Mouse (Mus musculus): ENCODE results near the gene 2010111I01Rik. TPM values are rescaled to one million over a fixed set of nuclear protein-coding genes. Genes with fewer than 3 reads are reported as not detected.

2010111I01Rik gene
- 101 TPM in 2 replicates for polyA plus RNA-seq (2015; fragmentation: Nextera tagmentation; extraction: Ambion mirVana)

DNA sequence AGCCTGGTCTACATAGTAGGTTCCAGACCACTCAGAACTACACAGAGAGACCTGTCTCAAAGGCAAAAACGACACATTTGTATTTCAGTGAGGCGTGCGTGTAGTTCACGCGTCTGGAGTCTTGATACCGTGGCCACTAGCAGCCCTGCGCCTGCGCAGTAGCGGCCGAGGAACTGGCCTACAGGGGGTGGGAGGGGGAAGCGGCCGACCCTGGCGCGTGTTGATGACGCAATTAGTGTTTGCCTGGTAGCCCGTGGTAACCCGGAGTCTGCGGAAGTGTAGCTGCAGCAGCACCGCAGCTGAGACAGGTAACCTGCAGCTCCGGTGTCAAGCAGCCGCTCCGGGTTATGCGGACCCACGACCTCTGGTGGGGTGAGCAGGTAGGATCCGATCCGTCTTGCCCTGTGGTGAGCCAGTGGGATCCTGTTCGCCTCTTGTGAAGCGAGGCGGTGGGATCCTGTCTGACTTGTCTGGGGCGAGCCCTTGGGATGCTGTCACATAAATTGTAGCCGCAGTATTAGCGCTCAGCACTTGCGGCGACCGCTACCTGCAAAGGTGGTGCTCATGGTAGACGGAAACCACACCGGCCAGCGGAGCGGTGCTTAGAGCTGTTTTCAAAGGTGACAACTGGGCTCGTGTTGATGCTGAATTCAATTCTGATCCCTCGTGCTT lies at the start of gene 2010111I01Rik:
2010111I01Rik (plus strand) TSS at position 254 of the 672 bp plus-strand sequence.
- WGBS: under 1% methylated on average over 41 of the region's 41 CpGs
- peak within 1 kb of the TSS; percentile 69 for H3K9ac ChIP-seq (ENCODE audit: low read length)
- no peaks in the 10 kb centered on the region for H3K4me1 ChIP-seq (replicated peaks; ENCODE audit: control insufficient read depth, insufficient read depth)
- ATAC-seq (ENCODE audit: low FRiP score, low TSS enrichment) (peak; percentile 97), DNase-seq (ENCODE audit: low spot score) (peak; percentile 98)
- no peaks in the 10 kb centered on the region for H3K9me3 ChIP-seq (ENCODE audit: control insufficient read depth, low read length)
- no peaks in the 10 kb centered on the region for H3K27me3 ChIP-seq (ENCODE audit: control insufficient read depth, insufficient read depth, low read length)
- H3K27ac ChIP-seq (replicated peaks): peak within 1 kb of the TSS; percentile 56; the same call in 1 of the 2 replicates
- no peaks in the 10 kb centered on the region for H3K36me3 ChIP-seq (ENCODE audit: control insufficient read depth, insufficient read depth, low read length)
- peak within 1 kb of the TSS; percentile 88 for H3K4me2 ChIP-seq (replicated peaks; ENCODE audit: low read depth)
- H3K4me3 ChIP-seq (ENCODE audit: low read depth, low read length): peak within 1 kb of the TSS; percentile 83
- peak; percentile 64 for TF ChIP-seq CTCF (IDR thresholded peaks at IDR 0.05; ENCODE audit: low read depth)
- TF ChIP-seq EP300 (optimal IDR thresholded peaks at IDR 0.05): no peak

DNA sequence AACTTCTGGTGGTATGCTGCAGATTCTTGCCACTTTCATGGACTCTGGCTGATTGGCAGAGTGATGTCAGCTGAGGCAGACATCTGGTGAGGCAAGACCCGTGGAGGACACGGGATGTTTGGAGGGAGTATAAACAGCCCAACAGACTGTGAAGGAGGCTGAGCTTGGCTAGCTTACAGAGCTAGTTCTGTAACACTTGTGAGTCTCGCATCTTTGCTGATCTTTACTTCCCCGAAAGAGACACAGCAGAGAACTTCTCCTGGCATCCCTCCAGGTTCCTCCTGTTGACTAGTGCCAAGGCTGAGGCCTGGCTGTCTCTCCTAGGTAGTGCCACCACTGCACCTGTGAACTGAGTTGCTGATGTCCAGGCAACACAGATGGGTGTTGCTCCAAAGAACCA lies 48.0 kb upstream of the 2010111I01Rik start:
- Histone ChIP-seq H3K4me1 (replicated peaks; ENCODE audit: control insufficient read depth, insufficient read depth) (no peaks in the 10 kb centered on the region), H3K27ac (replicated peaks) (no peak overlapping the region), H3K4me3 (ENCODE audit: low read depth, low read length) (no peak overlapping the region), H3K9me3 (ENCODE audit: control insufficient read depth, low read length) (no peaks in the 10 kb centered on the region), H3K9ac (ENCODE audit: low read length) (no peak overlapping the region), H3K36me3 (ENCODE audit: control insufficient read depth, insufficient read depth, low read length) (no peaks in the 10 kb centered on the region), H3K4me2 (replicated peaks; ENCODE audit: low read depth) (no peak overlapping the region), H3K27me3 (ENCODE audit: control insufficient read depth, insufficient read depth, low read length) (no peaks in the 10 kb centered on the region)
- 32% methylated on average over 4 of the region's 4 CpGs for WGBS
- TF ChIP-seq CTCF (IDR thresholded peaks at IDR 0.05; ENCODE audit: low read depth): no peak
- TF ChIP-seq EP300 (optimal IDR thresholded peaks at IDR 0.05): no peak
- no peak for DNase-seq (ENCODE audit: low spot score)
- no peak for ATAC-seq (ENCODE audit: low FRiP score, low TSS enrichment)

- no peak overlapping the region for H3K4me2 ChIP-seq (replicated peaks; ENCODE audit: low read depth)
- H3K36me3 ChIP-seq (ENCODE audit: control insufficient read depth, insufficient read depth, low read length): no peaks in the 10 kb centered on the region
- H3K4me1 ChIP-seq (replicated peaks; ENCODE audit: control insufficient read depth, insufficient read depth): no peaks in the 10 kb centered on the region
- no peak overlapping the region for H3K9ac ChIP-seq (ENCODE audit: low read length)
- H3K9me3 ChIP-seq (ENCODE audit: control insufficient read depth, low read length): no peaks in the 10 kb centered on the region
- no peak for TF ChIP-seq CTCF (IDR thresholded peaks at IDR 0.05; ENCODE audit: low read depth)
- no peaks in the 10 kb centered on the region for H3K27me3 ChIP-seq (ENCODE audit: control insufficient read depth, insufficient read depth, low read length)
- WGBS: 37% methylated on average over 1 of the region's 1 CpGs
- DNase-seq (ENCODE audit: low spot score): no peak
- no peak overlapping the region for H3K27ac ChIP-seq (replicated peaks)
- no peak for ATAC-seq (ENCODE audit: low FRiP score, low TSS enrichment)
- no peak overlapping the region for H3K4me3 ChIP-seq (ENCODE audit: low read depth, low read length)
Observed at GRCm38 (mm10) chr13:62917416-62918110, 47.1 kb upstream of the 2010111I01Rik start.

- H3K4me2 ChIP-seq (replicated peaks; ENCODE audit: low read depth): no peak overlapping the region
- H3K4me3 ChIP-seq (ENCODE audit: low read depth, low read length): no peak overlapping the region
- H3K9me3 ChIP-seq (ENCODE audit: control insufficient read depth, low read length): no peaks in the 10 kb centered on the region
- H3K36me3 ChIP-seq (ENCODE audit: control insufficient read depth, insufficient read depth, low read length): no peaks in the 10 kb centered on the region
- H3K27ac ChIP-seq (replicated peaks): 0 out of 2 replicates have a peak overlapping the region, but pooled peaks have one; percentile 35
- H3K4me1 ChIP-seq (replicated peaks; ENCODE audit: control insufficient read depth, insufficient read depth): no peaks in the 10 kb centered on the region
- TF ChIP-seq CTCF (IDR thresholded peaks at IDR 0.05; ENCODE audit: low read depth) (peak; percentile 84), EP300 (optimal IDR thresholded peaks at IDR 0.05) (no peak)
- H3K9ac ChIP-seq (ENCODE audit: low read length): no peak overlapping the region
- DNase-seq (ENCODE audit: low spot score): peak; percentile 86
- no peaks in the 10 kb centered on the region for H3K27me3 ChIP-seq (ENCODE audit: control insufficient read depth, insufficient read depth, low read length)
- 24% methylated on average over 11 of the region's 11 CpGs for WGBS
- ATAC-seq (ENCODE audit: low FRiP score, low TSS enrichment): peak; percentile 67
Observed at GRCm38 (mm10) chr13:62919647-62920341, 44.9 kb upstream of the 2010111I01Rik start.

DNA sequence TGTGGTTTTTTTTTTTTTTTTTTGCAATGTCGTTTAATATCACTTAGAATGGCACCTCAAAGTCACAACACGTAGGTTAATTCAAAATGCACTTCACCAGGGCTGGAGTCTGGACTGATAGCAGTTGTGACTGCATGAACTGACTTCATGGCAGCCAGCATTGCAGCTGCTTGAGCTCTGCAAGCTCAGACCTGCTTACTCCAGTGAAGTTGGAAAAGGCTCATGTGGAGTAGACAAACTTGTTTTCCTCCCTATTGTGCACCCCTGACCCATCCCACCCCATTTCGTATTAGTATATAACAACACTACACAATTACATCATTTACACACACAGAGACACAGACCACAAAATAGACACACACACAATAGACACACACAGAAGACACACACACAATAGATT lies 42.0 kb upstream of the 2010111I01Rik start:
- Histone ChIP-seq H3K9me3 (ENCODE audit: control insufficient read depth, low read length) (no peaks in the 10 kb centered on the region), H3K9ac (ENCODE audit: low read length) (no peak overlapping the region), H3K27ac (replicated peaks) (0 out of 2 replicates have a peak overlapping the region, but pooled peaks have one; percentile 35), H3K4me3 (ENCODE audit: low read depth, low read length) (no peak overlapping the region), H3K4me1 (replicated peaks; ENCODE audit: control insufficient read depth, insufficient read depth) (no peaks in the 10 kb centered on the region), H3K4me2 (replicated peaks; ENCODE audit: low read depth) (no peak overlapping the region), H3K36me3 (ENCODE audit: control insufficient read depth, insufficient read depth, low read length) (no peaks in the 10 kb centered on the region), H3K27me3 (ENCODE audit: control insufficient read depth, insufficient read depth, low read length) (no peaks in the 10 kb centered on the region)
- DNase-seq (ENCODE audit: low spot score) (no peak), ATAC-seq (ENCODE audit: low FRiP score, low TSS enrichment) (no peak)
- 60% methylated on average over 3 of the region's 3 CpGs for WGBS
- no peak for TF ChIP-seq CTCF (IDR thresholded peaks at IDR 0.05; ENCODE audit: low read depth)
- TF ChIP-seq EP300 (optimal IDR thresholded peaks at IDR 0.05): no peak

Measured in stomach, postnatal 0 days (tissue).